Mouse (Mus musculus) heart, adult 2 months (tissue): ENCODE results near the gene Zfp13. TPM values are rescaled to one million over a fixed set of nuclear protein-coding genes. Genes with fewer than 3 reads are reported as not detected.

Experiments used
- DNase-seq, 2 experiments: peaks; one replicate each; pipeline ENCODE4 v3.0.0; 2021
- H3K27ac ChIP-seq: fragments of 200-600 bp; 2 replicates; pipeline ENCODE4 v1.8.1; 2022
- H3K27me3 ChIP-seq: fragments of 200-500 bp; 2 replicates; pipeline ENCODE4 v1.6.1; 2012; ENCODE audit warnings: mild to moderate bottlenecking, low read length, inconsistent platforms, mixed read lengths; ENCODE audit not compliant: control insufficient read depth, insufficient read depth
- H3K36me3 ChIP-seq: fragments of 200-500 bp; 2 replicates; pipeline ENCODE4 v1.6.1; 2012; ENCODE audit warnings: low read length, inconsistent platforms; ENCODE audit not compliant: control insufficient read depth, insufficient read depth
- H3K4me1 ChIP-seq: fragments of 200-500 bp; 2 replicates; pipeline ENCODE4 v1.6.1; 2011; ENCODE audit warnings: low read length; ENCODE audit not compliant: control insufficient read depth, insufficient read depth
- H3K4me3 ChIP-seq: fragments of 200-600 bp; 2 replicates; pipeline ENCODE4 v1.8.1; 2022
- H3K79me2 ChIP-seq: fragments of 200-500 bp; replicated peaks from 2 replicates; pipeline ENCODE4 v1.6.1; 2012; ENCODE audit warnings: mild to moderate bottlenecking, inconsistent platforms, low read length, moderate library complexity, mixed read lengths; ENCODE audit not compliant: control insufficient read depth, insufficient read depth
- H3K9ac ChIP-seq: fragments of 200-500 bp; 2 replicates; pipeline ENCODE4 v1.6.1; 2012; ENCODE audit warnings: low read depth, mild to moderate bottlenecking, control low read depth, inconsistent platforms, low read length, mixed read lengths
- CTCF ChIP-seq: fragments of 200-600 bp; IDR thresholded peaks from 2 replicates; pipeline ENCODE4 v1.8.1; 2022; ENCODE audit warnings: antibody characterized with exemption, mild to moderate bottlenecking, moderate library complexity
- EP300 ChIP-seq: fragments of 200-500 bp; IDR thresholded peaks from 2 replicates; pipeline ENCODE4 v1.6.1; 2011; ENCODE audit warnings: low read depth, low read length, control low read depth; ENCODE audit not compliant: insufficient read depth
- POLR2A ChIP-seq: fragments of 200-500 bp; IDR thresholded peaks from 2 replicates; pipeline ENCODE4 v1.6.1; 2011; ENCODE audit warnings: mild to moderate bottlenecking, low read depth, low read length, control low read depth; ENCODE audit not compliant: insufficient read depth
- WGBS: fragments of 180-500 bp; shearing (Covaris S2); methylation state at CpG from one replicate; pipeline ENCODE4 v1.1.7; 2018; 5-methylcytosine and 5-hydroxymethylcytosine counted together
- intact Hi-C: fragments of 180-260 bp; cut with DNase I; formaldehyde crosslinking; loops from one replicate; pipeline ENCODE4 v1.15.1; 2025
- long read RNA-seq: library from polyadenylated mRNA; stranded (forward); transcript quantifications from one replicate; pipeline ENCODE4 v2.0.0, GENCODE M21; 2021
- polyA plus RNA-seq: library from polyadenylated mRNA; depleted of rRNA; stranded (reverse); fragments of >200 nt; gene quantifications from 2 replicates; pipeline ENCODE4 v1.2.3, GENCODE M21; 2012; rRNA removed
- total RNA-seq, 2 experiments: library from RNA; stranded (reverse); gene quantifications; 2 replicates each; pipeline ENCODE4 v1.2.3; 2021

Zfp13 gene
- total RNA-seq: 1 to 10 TPM; 2.2 to 2.8 TPM
- polyA plus RNA-seq: 3.2 and 3.6 TPM in 2 replicates
- long read RNA-seq, partial matches to known transcripts: 0 of 3 reads
- long read RNA-seq, other reads (novel, unspliced or antisense): 0 of 3 reads

- H3K27ac ChIP-seq: peak within 1 kb of the TSS; percentile 87
- no peaks in the 10 kb centered on the region for H3K79me2 ChIP-seq
- no peaks in the 10 kb centered on the region; the same call in 1 of the 2 replicates for H3K36me3 ChIP-seq
- DNase-seq: peak; percentile 85 to 91
- H3K4me1 ChIP-seq: no peaks in the 10 kb centered on the region; the same call in 1 of the 2 replicates
- intact Hi-C loops: loop anchor here (1.0 kb wide), 1 partner anchor 35 kb away; the partner anchor contains the start of gene Zfp213
- 4% methylated on average over 31 of the region's 31 CpGs for WGBS
- no peaks in the 10 kb centered on the region for H3K27me3 ChIP-seq
- peak within 1 kb of the TSS; percentile 76 for H3K9ac ChIP-seq
- TF ChIP-seq CTCF (no peak), POLR2A (peak; percentile 100), EP300 (peak; percentile 61; the same call in 1 of the 2 replicates)
- H3K4me3 ChIP-seq: peak within 1 kb of the TSS; percentile 49
Measured at GRCm38 (mm10) chr17:23598582-23599552, at the start of gene Zfp13. Gene Zfp13 (minus strand): TSS chr17:23599487.

GRCm38 (mm10) chr17:23645894-23646293, 46.6 kb upstream of the Zfp13 start:
- Histone ChIP-seq H3K79me2 (no peaks in the 10 kb centered on the region), H3K4me1 (no peaks in the 10 kb centered on the region), H3K27me3 (peaks cover 5% of the 10 kb centered on the region), H3K9ac (no peak overlapping the region), H3K27ac (no peak overlapping the region), H3K36me3 (no peaks in the 10 kb centered on the region), H3K4me3 (no peak overlapping the region)
- intact Hi-C loops: no loop called here
- 42% methylated on average over 10 of the region's 10 CpGs for WGBS
- no peak for DNase-seq
- no peak for TF ChIP-seq CTCF

- H3K36me3 ChIP-seq: no peaks in the 10 kb centered on the region
- H3K4me1 ChIP-seq: no peaks in the 10 kb centered on the region
- intact Hi-C loops: no loop called here
- WGBS: 1% methylated on average over 58 of the region's 58 CpGs
- TF ChIP-seq EP300 (no peak), POLR2A (no peak), CTCF (no peak)
- H3K27ac ChIP-seq: no peak within 1 kb of the TSS
- H3K4me3 ChIP-seq: peak within 1 kb of the TSS; percentile 38
- peak within 1 kb of the TSS; percentile 23 for H3K9ac ChIP-seq
- DNase-seq: no peak
- H3K27me3 ChIP-seq: peaks cover 5% of the 10 kb centered on the region
- H3K79me2 ChIP-seq: no peaks in the 10 kb centered on the region
Measured at GRCm38 (mm10) chr17:23644613-23645495, 45.6 kb upstream of the Zfp13 start, which contains the start of gene Mmp25. Gene Mmp25 (minus strand): TSS chr17:23645277.

GRCm38 (mm10) chr17:23631241-23631640, 32.0 kb upstream of the Zfp13 start:
- Histone ChIP-seq H3K27ac (no peak overlapping the region), H3K9ac (no peak overlapping the region), H3K27me3 (no peaks in the 10 kb centered on the region), H3K4me3 (no peak overlapping the region), H3K4me1 (no peaks in the 10 kb centered on the region), H3K79me2 (no peaks in the 10 kb centered on the region), H3K36me3 (no peaks in the 10 kb centered on the region)
- no peak for DNase-seq
- TF ChIP-seq POLR2A (no peak), CTCF (no peak), EP300 (no peak)
- intact Hi-C loops: loop anchor here (2.0 kb wide), 1 partner anchor 72 kb away; no protein-coding TSS in a partner anchor
- 70% methylated on average over 8 of the region's 8 CpGs for WGBS

- H3K4me3 ChIP-seq: no peak overlapping the region
- H3K27me3 ChIP-seq: no peaks in the 10 kb centered on the region
- no peaks in the 10 kb centered on the region for H3K4me1 ChIP-seq
- 14% methylated on average over 22 of the region's 22 CpGs for WGBS
- DNase-seq: peak; percentile 74 to 86
- peak; percentile 93 for TF ChIP-seq CTCF
- TF ChIP-seq EP300: no peak
- H3K79me2 ChIP-seq: no peaks in the 10 kb centered on the region
- no peak overlapping the region for H3K27ac ChIP-seq
- H3K9ac ChIP-seq: no peak overlapping the region
- intact Hi-C loops: loop anchor here (1.0 to 2.0 kb wide), 2 partner anchors 60 to 72 kb away; no protein-coding TSS in a partner anchor
- no peaks in the 10 kb centered on the region for H3K36me3 ChIP-seq
Measured at GRCm38 (mm10) chr17:23630195-23631020, 31.1 kb upstream of the Zfp13 start.
